Mouse (Mus musculus): ENCODE results near the gene Creb5. TPM values are rescaled to one million over a fixed set of nuclear protein-coding genes. Genes with fewer than 3 reads are reported as not detected.

Creb5 gene
- total and polyA plus RNA-seq, 2 experiments from 2014 or later, result 1.6 to 3.2 TPM

DNA sequence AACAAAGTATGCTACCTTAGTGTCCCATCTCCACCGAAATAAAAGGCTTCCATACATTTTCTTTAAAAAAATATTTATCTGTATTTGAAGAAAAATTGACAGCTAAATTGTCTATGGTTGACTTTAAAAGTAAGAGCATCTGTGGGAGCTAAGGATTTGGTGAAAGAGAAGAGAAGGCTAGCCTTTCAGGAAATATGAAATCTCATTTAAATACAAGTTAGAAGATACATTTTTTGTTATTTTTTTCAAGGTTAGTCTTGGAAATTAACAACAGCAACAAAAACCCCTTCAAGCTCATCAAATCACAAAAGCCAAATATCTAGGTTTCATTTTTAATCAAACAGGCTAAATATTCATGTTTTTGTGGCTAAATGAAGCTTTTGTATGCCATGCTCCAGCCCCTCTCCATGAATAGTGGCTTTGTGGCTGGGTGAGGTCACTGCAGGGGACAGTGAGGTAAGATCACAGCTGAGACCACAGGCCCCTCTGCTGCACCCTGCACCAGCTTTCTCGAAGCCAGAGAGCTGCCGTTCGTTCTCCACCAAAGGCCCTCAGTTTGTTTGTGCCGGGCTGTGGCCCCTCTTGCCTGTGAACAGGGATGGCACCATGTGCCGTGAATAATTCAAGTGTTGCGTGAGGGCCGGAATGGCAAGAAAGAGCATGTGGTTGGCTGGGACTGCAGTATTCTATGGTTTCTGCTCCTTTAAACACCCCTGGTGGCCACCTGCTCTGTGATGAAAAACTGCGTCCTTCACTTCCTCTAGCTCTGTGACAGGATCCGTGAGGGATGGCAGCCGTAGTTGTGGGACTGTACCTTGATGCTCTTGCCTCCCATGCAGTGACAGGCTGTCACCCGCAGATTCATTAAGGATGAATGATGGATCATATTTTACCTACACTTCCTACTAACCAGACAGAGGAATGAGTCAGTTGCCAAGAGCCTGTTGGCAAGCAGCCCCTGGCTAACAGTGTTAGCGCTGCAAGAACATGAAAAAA, 350.6 kb downstream of the Creb5 start:
- TF ChIP-seq CTCF (IDR thresholded peaks at IDR 0.05), result peak; percentile 15; the same call in 1 of the 2 replicates

DNA sequence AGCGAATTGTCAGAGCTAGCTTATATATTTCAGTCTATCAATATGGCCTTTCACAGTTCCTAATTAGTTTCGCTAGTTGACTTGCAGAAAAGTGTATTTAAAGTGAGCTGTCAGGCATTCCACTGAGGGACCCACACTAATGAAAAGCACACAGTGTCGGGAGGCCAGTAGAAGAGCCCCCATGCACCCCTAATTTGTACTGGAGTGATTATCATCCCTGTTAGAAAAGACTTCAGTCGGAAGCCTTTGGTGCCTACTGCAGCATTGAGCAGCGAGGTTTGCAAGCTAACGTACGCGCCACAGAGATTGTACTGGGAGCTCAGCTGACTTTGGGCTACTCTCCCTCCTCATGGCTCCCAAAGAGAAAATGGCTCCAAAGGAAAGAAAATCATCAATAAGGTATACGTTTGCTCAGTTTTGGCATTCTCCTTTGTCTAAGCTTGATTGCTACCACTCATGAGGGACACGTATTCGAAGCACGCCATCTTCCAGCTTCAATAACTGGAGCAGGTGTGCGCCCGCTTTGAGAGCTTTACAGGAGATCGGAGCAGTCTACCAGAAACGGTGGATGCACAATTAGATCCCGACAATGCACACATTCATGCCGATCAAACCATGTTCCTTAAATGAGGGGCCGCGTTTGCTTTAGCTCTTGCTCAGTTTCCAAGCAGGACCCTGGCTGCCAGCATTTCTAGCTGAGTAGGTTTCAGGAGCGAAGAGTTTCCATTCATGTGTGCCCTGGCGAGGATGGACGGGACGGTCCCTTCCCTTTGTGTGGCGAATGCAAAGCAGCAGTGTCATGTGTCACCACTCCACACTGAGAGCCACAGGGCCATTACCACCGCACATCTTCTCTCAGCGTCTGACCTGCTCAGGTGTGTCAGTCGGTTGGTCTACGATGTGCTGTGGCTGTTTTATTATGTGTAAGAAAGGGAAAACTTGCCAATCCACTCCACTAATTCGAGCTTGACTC, 354.8 kb downstream of the Creb5 start:
- WGBS, result 79% methylated on average over 30 of the region's 30 CpGs
- no peak overlapping the region for H3K4me3 ChIP-seq (ENCODE audit: low read depth, low read length)
- no peak overlapping the region for H3K9ac ChIP-seq (replicated peaks; ENCODE audit: low read length, poor library complexity, severe bottlenecking)
- DNase-seq (ENCODE audit: low spot score) (no peak), ATAC-seq (ENCODE audit: low FRiP score) (no peak)
- no peak for TF ChIP-seq CTCF (IDR thresholded peaks at IDR 0.05)
- no peaks in the 10 kb centered on the region for H3K27me3 ChIP-seq (ENCODE audit: insufficient read depth, low read length)
- H3K36me3 ChIP-seq (ENCODE audit: insufficient read depth, low read length), result no peaks in the 10 kb centered on the region
- H3K4me1 ChIP-seq (ENCODE audit: insufficient read depth, low read length), result peaks cover 6% of the 10 kb centered on the region; the same call in 1 of the 2 replicates
- H3K9me3 ChIP-seq (ENCODE audit: low read length), result no peaks in the 10 kb centered on the region
- no peak overlapping the region for H3K4me2 ChIP-seq (ENCODE audit: low read depth, low read length, poor library complexity, severe bottlenecking)
- no peak overlapping the region for H3K27ac ChIP-seq (ENCODE audit: low read depth, low read length)

More for the DNA sequence above, 350.6 kb downstream of the Creb5 start:
- no peaks in the 10 kb centered on the region for H3K9me3 ChIP-seq (ENCODE audit: low read length)
- ATAC-seq (ENCODE audit: low FRiP score) (no peak), DNase-seq (ENCODE audit: low spot score) (peak; percentile 28)
- H3K4me2 ChIP-seq (ENCODE audit: low read depth, low read length, poor library complexity, severe bottlenecking), result no peak overlapping the region
- 0 out of 2 replicates have a peak overlapping the region, but pooled peaks have one; percentile 12 for H3K27ac ChIP-seq (ENCODE audit: low read depth, low read length)
- H3K9ac ChIP-seq (replicated peaks; ENCODE audit: low read length, poor library complexity, severe bottlenecking), result no peak overlapping the region
- H3K4me3 ChIP-seq (ENCODE audit: low read depth, low read length), result no peak overlapping the region
- 69% methylated on average over 13 of the region's 13 CpGs for WGBS
- peaks cover 6% of the 10 kb centered on the region; the same call in 1 of the 2 replicates for H3K4me1 ChIP-seq (ENCODE audit: insufficient read depth, low read length)
- H3K27me3 ChIP-seq (ENCODE audit: insufficient read depth, low read length), result no peaks in the 10 kb centered on the region
- no peaks in the 10 kb centered on the region for H3K36me3 ChIP-seq (ENCODE audit: insufficient read depth, low read length)

DNA sequence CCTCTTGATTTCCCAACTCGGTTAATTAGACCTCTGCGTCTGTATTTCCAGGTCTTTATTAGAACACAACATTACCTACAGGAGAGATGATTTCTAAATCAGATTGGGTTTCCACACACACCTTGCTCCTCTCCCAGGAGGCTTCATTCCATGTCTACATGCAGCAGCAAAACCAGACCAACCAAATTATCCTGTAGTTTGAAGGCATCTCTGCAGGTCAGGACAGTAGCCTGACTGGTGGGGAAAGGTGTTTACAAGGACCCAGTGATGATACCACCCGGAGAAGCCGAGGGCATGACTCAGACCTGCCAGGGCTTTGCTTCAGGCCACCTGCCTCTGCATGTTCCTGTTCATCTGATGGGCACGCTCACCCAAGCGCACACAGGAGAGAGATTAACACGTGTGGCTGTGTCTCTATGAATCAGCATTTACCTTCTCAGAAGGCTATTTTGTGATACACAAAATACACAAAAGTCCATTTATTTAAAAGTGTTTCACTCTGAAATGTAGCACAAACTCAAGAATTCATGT, 355.8 kb downstream of the Creb5 start:
- no peak overlapping the region for H3K4me3 ChIP-seq (ENCODE audit: low read depth, low read length)
- H3K4me2 ChIP-seq (ENCODE audit: low read depth, low read length, poor library complexity, severe bottlenecking), result no peak overlapping the region
- H3K27me3 ChIP-seq (ENCODE audit: insufficient read depth, low read length), result no peaks in the 10 kb centered on the region
- DNase-seq (ENCODE audit: low spot score) (no peak), ATAC-seq (ENCODE audit: low FRiP score) (no peak)
- no peak overlapping the region for H3K9ac ChIP-seq (replicated peaks; ENCODE audit: low read length, poor library complexity, severe bottlenecking)
- TF ChIP-seq CTCF (IDR thresholded peaks at IDR 0.05), result no peak
- H3K36me3 ChIP-seq (ENCODE audit: insufficient read depth, low read length), result no peaks in the 10 kb centered on the region
- 80% methylated on average over 7 of the region's 7 CpGs for WGBS
- H3K27ac ChIP-seq (ENCODE audit: low read depth, low read length), result no peak overlapping the region
- H3K9me3 ChIP-seq (ENCODE audit: low read length), result no peaks in the 10 kb centered on the region
- peaks cover 6% of the 10 kb centered on the region; the same call in 1 of the 2 replicates for H3K4me1 ChIP-seq (ENCODE audit: insufficient read depth, low read length)

DNA sequence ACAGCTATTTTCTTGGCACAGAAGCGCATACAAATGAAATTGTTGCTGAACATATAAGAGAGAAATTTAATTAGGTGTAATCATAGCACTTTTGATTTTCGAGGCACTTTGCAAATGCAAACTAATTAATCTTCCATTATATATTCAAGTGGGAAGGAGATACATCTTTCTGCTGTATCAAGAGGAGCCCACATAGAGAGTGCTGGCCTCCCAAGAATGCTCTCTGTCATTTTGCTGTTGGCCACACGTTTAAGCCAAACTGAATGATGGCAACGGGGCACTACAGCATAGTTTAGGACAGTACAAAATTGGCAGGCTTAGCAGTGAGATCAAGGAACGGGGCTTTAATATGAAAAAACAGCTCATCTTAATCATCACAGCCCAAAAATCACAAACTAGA, 356.4 kb downstream of the Creb5 start:
- H3K9ac ChIP-seq (replicated peaks; ENCODE audit: low read length, poor library complexity, severe bottlenecking), result no peak overlapping the region
- TF ChIP-seq CTCF (IDR thresholded peaks at IDR 0.05), result no peak
- DNase-seq (ENCODE audit: low spot score), result no peak

DNA sequence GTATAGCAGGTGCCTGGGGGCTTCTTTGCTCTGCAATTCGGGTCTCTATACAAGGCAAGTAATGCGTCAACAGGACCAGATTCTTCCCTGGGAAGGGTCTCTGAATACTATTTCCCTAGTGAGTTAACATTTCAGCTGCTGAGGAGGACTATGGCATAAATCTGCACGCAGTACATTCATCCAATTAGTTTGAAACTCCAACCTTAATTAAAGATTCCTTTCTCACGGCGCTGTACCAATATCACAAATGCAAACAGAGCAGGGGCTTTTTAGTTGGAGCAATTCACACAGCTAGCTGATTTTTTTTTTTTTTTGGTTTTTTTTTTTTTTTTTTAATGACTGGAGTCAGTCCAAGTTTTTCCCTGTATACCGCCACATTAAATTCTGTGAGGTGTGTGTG, 357.0 kb downstream of the Creb5 start:
- no peaks in the 10 kb centered on the region for H3K9me3 ChIP-seq (ENCODE audit: low read length)
- DNase-seq (ENCODE audit: low spot score) (no peak), ATAC-seq (ENCODE audit: low FRiP score) (no peak)
- H3K27ac ChIP-seq (ENCODE audit: low read depth, low read length), result no peak overlapping the region
- no peaks in the 10 kb centered on the region for H3K36me3 ChIP-seq (ENCODE audit: insufficient read depth, low read length)
- no peak overlapping the region for H3K4me3 ChIP-seq (ENCODE audit: low read depth, low read length)
- TF ChIP-seq CTCF (IDR thresholded peaks at IDR 0.05), result no peak
- no peaks in the 10 kb centered on the region for H3K27me3 ChIP-seq (ENCODE audit: insufficient read depth, low read length)
- no peak overlapping the region for H3K9ac ChIP-seq (replicated peaks; ENCODE audit: low read length, poor library complexity, severe bottlenecking)
- 51% methylated on average over 6 of the region's 6 CpGs for WGBS
- peaks cover 6% of the 10 kb centered on the region; the same call in 1 of the 2 replicates for H3K4me1 ChIP-seq (ENCODE audit: insufficient read depth, low read length)
- no peak overlapping the region for H3K4me2 ChIP-seq (ENCODE audit: low read depth, low read length, poor library complexity, severe bottlenecking)

More for the DNA sequence above, 356.4 kb downstream of the Creb5 start:
- Histone ChIP-seq H3K4me3 (ENCODE audit: low read depth, low read length) (no peak overlapping the region), H3K27ac (ENCODE audit: low read depth, low read length) (no peak overlapping the region), H3K4me2 (ENCODE audit: low read depth, low read length, poor library complexity, severe bottlenecking) (no peak overlapping the region), H3K36me3 (ENCODE audit: insufficient read depth, low read length) (no peaks in the 10 kb centered on the region), H3K4me1 (ENCODE audit: insufficient read depth, low read length) (peaks cover 6% of the 10 kb centered on the region; the same call in 1 of the 2 replicates), H3K27me3 (ENCODE audit: insufficient read depth, low read length) (no peaks in the 10 kb centered on the region), H3K9me3 (ENCODE audit: low read length) (no peaks in the 10 kb centered on the region)
- WGBS, result 60% methylated on average over 5 of the region's 5 CpGs
- no peak for ATAC-seq (ENCODE audit: low FRiP score)
